Mouse (Mus musculus): ENCODE measurements at regions not wholly inside any gene's neighbourhood (a gene's known extent, or its start where the extent isn't known, plus 50 kb on each side); places are given as distances from the start of the nearest gene placed in this dataset.

GRCm38 (mm10) chr6:100377828-100378532 is 90.7 kb upstream of the Rybp start:
- Histone ChIP-seq H3K9me3 (ENCODE audit: control insufficient read depth, low read length) (no peaks in the 10 kb centered on the region), H3K9ac (replicated peaks) (no peak overlapping the region), H3K4me2 (ENCODE audit: low read depth) (no peak overlapping the region), H3K36me3 (replicated peaks; ENCODE audit: control insufficient read depth, insufficient read depth, low read depth) (no peaks in the 10 kb centered on the region), H3K4me3 (ENCODE audit: insufficient read depth in 1 of 2, low read depth in 2 of 2, low read length in 2 of 2) (no peak overlapping the region), H3K4me1 (replicated peaks; ENCODE audit: control insufficient read depth in 2 of 2, insufficient read depth in 2 of 2, low read length in 1 of 2) (no peaks in the 10 kb centered on the region), H3K27ac (no peak overlapping the region), H3K27me3 (ENCODE audit: control insufficient read depth, insufficient read depth, low read length) (no peaks in the 10 kb centered on the region)
- DNase-seq (ENCODE audit: low read depth in 3 of 3, low spot score in 3 of 3) (no peak), ATAC-seq (ENCODE audit: insufficient read depth) (no peak)
- no peak for TF ChIP-seq CTCF (IDR thresholded peaks at IDR 0.05; ENCODE audit: low read depth)
- TF ChIP-seq EP300 (IDR thresholded peaks at IDR 0.05; ENCODE audit: low read depth) = no peak
- 47% methylated on average over 6 of the region's 6 CpGs for WGBS (ENCODE audit: insufficient replicate concordance)

GRCm38 (mm10) chr6:100376656-100377055 is 89.4 kb upstream of the Rybp start:
- no peak for ATAC-seq (ENCODE audit: insufficient read depth)
- Histone ChIP-seq H3K36me3 (replicated peaks; ENCODE audit: control insufficient read depth, insufficient read depth, low read depth) (no peaks in the 10 kb centered on the region), H3K27ac (no peak overlapping the region), H3K4me2 (ENCODE audit: low read depth) (no peak overlapping the region), H3K9ac (replicated peaks) (no peak overlapping the region), H3K4me1 (replicated peaks; ENCODE audit: control insufficient read depth in 2 of 2, insufficient read depth in 2 of 2, low read length in 1 of 2) (0 out of 4 replicates have a peak, but pooled peaks cover 0 to 2% of the 10 kb centered on the region in 2 experiments), H3K4me3 (ENCODE audit: insufficient read depth in 1 of 2, low read depth in 2 of 2, low read length in 2 of 2) (no peak overlapping the region), H3K9me3 (ENCODE audit: control insufficient read depth, low read length) (no peaks in the 10 kb centered on the region), H3K27me3 (ENCODE audit: control insufficient read depth, insufficient read depth, low read length) (no peaks in the 10 kb centered on the region)
- TF ChIP-seq CTCF (IDR thresholded peaks at IDR 0.05; ENCODE audit: low read depth) (no peak), EP300 (IDR thresholded peaks at IDR 0.05; ENCODE audit: low read depth) (no peak)
- WGBS (ENCODE audit: insufficient replicate concordance) = 24% methylated on average over 9 of the region's 9 CpGs
- DNase-seq (ENCODE audit: low read depth in 3 of 3, low spot score in 3 of 3) = no peak

GRCm38 (mm10) chr6:100370828-100371227 is 83.5 kb upstream of the Rybp start:
- Histone ChIP-seq H3K4me3 (ENCODE audit: insufficient read depth in 1 of 2, low read depth in 2 of 2, low read length in 2 of 2) (no peak overlapping the region), H3K9me3 (ENCODE audit: control insufficient read depth, low read length) (no peaks in the 10 kb centered on the region), H3K27ac (no peak overlapping the region), H3K36me3 (replicated peaks; ENCODE audit: control insufficient read depth, insufficient read depth, low read depth) (no peaks in the 10 kb centered on the region), H3K9ac (replicated peaks) (no peak overlapping the region), H3K27me3 (ENCODE audit: control insufficient read depth, insufficient read depth, low read length) (no peaks in the 10 kb centered on the region), H3K4me2 (ENCODE audit: low read depth) (no peak overlapping the region), H3K4me1 (replicated peaks; ENCODE audit: control insufficient read depth in 2 of 2, insufficient read depth in 2 of 2, low read length in 1 of 2) (peaks cover 0 to 5% of the 10 kb centered on the region in 2 experiments; a peak in 1 of 4 replicates)
- ATAC-seq (ENCODE audit: insufficient read depth) (no peak), DNase-seq (ENCODE audit: low read depth in 3 of 3, low spot score in 3 of 3) (no peak)
- WGBS (ENCODE audit: insufficient replicate concordance) = 67% methylated on average over 1 of the region's 1 CpGs
- TF ChIP-seq CTCF (IDR thresholded peaks at IDR 0.05; ENCODE audit: low read depth) (no peak), EP300 (IDR thresholded peaks at IDR 0.05; ENCODE audit: low read depth) (no peak)

- H3K27ac ChIP-seq = no peak overlapping the region
- DNase-seq (ENCODE audit: low read depth in 3 of 3, low spot score in 3 of 3) (no peak), ATAC-seq (ENCODE audit: insufficient read depth) (no peak)
- no peak overlapping the region for H3K4me2 ChIP-seq (ENCODE audit: low read depth)
- no peaks in the 10 kb centered on the region for H3K9me3 ChIP-seq (ENCODE audit: control insufficient read depth, low read length)
- 31% methylated on average over 5 of the region's 5 CpGs for WGBS (ENCODE audit: insufficient replicate concordance)
- no peak overlapping the region for H3K9ac ChIP-seq (replicated peaks)
- H3K36me3 ChIP-seq (replicated peaks; ENCODE audit: control insufficient read depth, insufficient read depth, low read depth) = no peaks in the 10 kb centered on the region
- peaks cover 0 to 8% of the 10 kb centered on the region in 2 experiments; a peak in 1 of 4 replicates for H3K4me1 ChIP-seq (replicated peaks; ENCODE audit: control insufficient read depth in 2 of 2, insufficient read depth in 2 of 2, low read length in 1 of 2)
- H3K27me3 ChIP-seq (ENCODE audit: control insufficient read depth, insufficient read depth, low read length) = no peaks in the 10 kb centered on the region
- H3K4me3 ChIP-seq (ENCODE audit: insufficient read depth in 1 of 2, low read depth in 2 of 2, low read length in 2 of 2) = no peak overlapping the region
- TF ChIP-seq EP300 (IDR thresholded peaks at IDR 0.05; ENCODE audit: low read depth) (no peak), CTCF (IDR thresholded peaks at IDR 0.05; ENCODE audit: low read depth) (no peak)
Measured at GRCm38 (mm10) chr6:100370358-100370757, 83.1 kb upstream of the Rybp start.

- Histone ChIP-seq H3K4me3 (ENCODE audit: insufficient read depth in 1 of 2, low read depth in 2 of 2, low read length in 2 of 2) (no peak overlapping the region), H3K27me3 (ENCODE audit: control insufficient read depth, insufficient read depth, low read length) (no peaks in the 10 kb centered on the region), H3K9ac (replicated peaks) (no peak overlapping the region), H3K4me2 (ENCODE audit: low read depth) (no peak overlapping the region), H3K27ac (no peak overlapping the region), H3K36me3 (replicated peaks; ENCODE audit: control insufficient read depth, insufficient read depth, low read depth) (no peaks in the 10 kb centered on the region), H3K4me1 (replicated peaks; ENCODE audit: control insufficient read depth in 2 of 2, insufficient read depth in 2 of 2, low read length in 1 of 2) (peaks cover 0 to 6% of the 10 kb centered on the region in 2 experiments; a peak in 1 of 4 replicates), H3K9me3 (ENCODE audit: control insufficient read depth, low read length) (no peaks in the 10 kb centered on the region)
- WGBS (ENCODE audit: insufficient replicate concordance) = 36% methylated on average over 8 of the region's 8 CpGs
- ATAC-seq (ENCODE audit: insufficient read depth) (no peak), DNase-seq (ENCODE audit: low read depth in 3 of 3, low spot score in 3 of 3) (no peak)
- TF ChIP-seq EP300 (IDR thresholded peaks at IDR 0.05; ENCODE audit: low read depth) (no peak), CTCF (IDR thresholded peaks at IDR 0.05; ENCODE audit: low read depth) (no peak)
Measured at GRCm38 (mm10) chr6:100366231-100366630, 78.9 kb upstream of the Rybp start.

Measured in liver, embryonic 14.5 days (tissue).